Mouse (Mus musculus) forebrain, embryonic 16.5 days (tissue): ENCODE results near the gene Trub1. TPM values are rescaled to one million over a fixed set of nuclear protein-coding genes. Genes with fewer than 3 reads are reported as not detected.
A peak's percentile ranks its signal among the peaks of the same experiment; 100 is the strongest.

Source experiments
- ATAC-seq: fragments of 200-750 bp; cut with Nextera tagmentation; 2 replicates; pipeline ENCODE4 v1.8.0; 2017; ENCODE audit warnings: mild to moderate bottlenecking, moderate library complexity
- H3K27ac ChIP-seq: fragments of 300-500 bp; sonication (generic); 2 replicates; pipeline ENCODE4 v1.5.1; 2014; ENCODE audit warnings: low read length, control low read depth
- H3K27me3 ChIP-seq: fragments of 300-500 bp; sonication (generic); replicated peaks from 2 replicates; pipeline ENCODE4 v1.6.1; 2014; ENCODE audit warnings: low read length; ENCODE audit not compliant: control insufficient read depth, insufficient read depth
- H3K36me3 ChIP-seq: fragments of 300-500 bp; sonication (generic); 2 replicates; pipeline ENCODE4 v1.6.1; 2014; ENCODE audit not compliant: control insufficient read depth, insufficient read depth
- H3K4me1 ChIP-seq: fragments of 300-500 bp; sonication (generic); replicated peaks from 2 replicates; pipeline ENCODE4 v1.6.1; 2014; ENCODE audit warnings: low read length; ENCODE audit not compliant: control insufficient read depth, insufficient read depth
- H3K4me2 ChIP-seq: fragments of 300-500 bp; sonication (generic); 2 replicates; pipeline ENCODE4 v1.6.1; 2014; ENCODE audit warnings: mild to moderate bottlenecking, low read length, control low read depth
- H3K4me3 ChIP-seq: fragments of 300-500 bp; sonication (generic); replicated peaks from 2 replicates; pipeline ENCODE4 v1.5.1; 2014; ENCODE audit warnings: mild to moderate bottlenecking, low read length, control low read depth
- H3K9ac ChIP-seq: fragments of 300-500 bp; sonication (generic); replicated peaks from 2 replicates; pipeline ENCODE4 v1.6.1; 2014; ENCODE audit warnings: low read depth, low read length, control low read depth
- H3K9me3 ChIP-seq: fragments of 300-500 bp; sonication (generic); 2 replicates; pipeline ENCODE4 v1.6.1; 2016; ENCODE audit warnings: low read length; ENCODE audit not compliant: control insufficient read depth
- WGBS: fragments of 180-500 bp; shearing (Covaris S2); extraction: QIAGEN DNeasy Blood & Tissue Kit; methylation state at CpG from one replicate; pipeline ENCODE4 v1.1.7; 2014; 5-methylcytosine and 5-hydroxymethylcytosine counted together
- polyA plus RNA-seq: library from polyadenylated mRNA; unstranded; fragments of >200 nt; fragmentation: Nextera tagmentation; extraction: Ambion mirVana; gene quantifications from 2 replicates; pipeline ENCODE4 v1.2.1, GENCODE M21; 2015

The Trub1 gene
- polyA plus RNA-seq, 1 experiment from 2014 or later, result 17.3 TPM

GRCm38 (mm10) chr19:57521721-57522120, 69.0 kb downstream of the Trub1 start:
- Histone ChIP-seq H3K36me3 (no peaks in the 10 kb centered on the region), H3K9ac (no peak overlapping the region), H3K27ac (no peak overlapping the region), H3K27me3 (no peaks in the 10 kb centered on the region), H3K4me2 (no peak overlapping the region), H3K9me3 (no peaks in the 10 kb centered on the region), H3K4me1 (no peaks in the 10 kb centered on the region; the same call in 1 of the 2 replicates), H3K4me3 (no peak overlapping the region)
- 0 out of 2 replicates have a peak, but pooled peaks have one; percentile 31 for ATAC-seq

- no peaks in the 10 kb centered on the region; the same call in 1 of the 2 replicates for H3K4me1 ChIP-seq
- peak; percentile 59; the same call in 1 of the 2 replicates for ATAC-seq
- 40% methylated on average over 17 of the region's 17 CpGs for WGBS
- no peaks in the 10 kb centered on the region for H3K27me3 ChIP-seq
- no peak overlapping the region for H3K4me3 ChIP-seq
- no peak overlapping the region for H3K27ac ChIP-seq
- H3K9ac ChIP-seq, result no peak overlapping the region
- H3K36me3 ChIP-seq, result no peaks in the 10 kb centered on the region
- peak overlapping the region; percentile 15 for H3K4me2 ChIP-seq
- no peaks in the 10 kb centered on the region for H3K9me3 ChIP-seq
Observed at GRCm38 (mm10) chr19:57523363-57523762, 70.7 kb downstream of the Trub1 start.

- no peak for ATAC-seq
- no peaks in the 10 kb centered on the region for H3K27me3 ChIP-seq
- no peaks in the 10 kb centered on the region; the same call in 1 of the 2 replicates for H3K4me1 ChIP-seq
- WGBS, result 84% methylated on average over 2 of the region's 2 CpGs
- H3K36me3 ChIP-seq, result no peaks in the 10 kb centered on the region
- no peak overlapping the region for H3K4me2 ChIP-seq
- H3K9ac ChIP-seq, result no peak overlapping the region
- no peak overlapping the region for H3K27ac ChIP-seq
- H3K9me3 ChIP-seq, result no peaks in the 10 kb centered on the region
- no peak overlapping the region for H3K4me3 ChIP-seq
Observed at GRCm38 (mm10) chr19:57525693-57526092, 73.0 kb downstream of the Trub1 start.

- Histone ChIP-seq H3K4me3 (no peak overlapping the region), H3K9ac (no peak overlapping the region), H3K27ac (no peak overlapping the region), H3K27me3 (no peaks in the 10 kb centered on the region), H3K9me3 (peaks cover 2% of the 10 kb centered on the region; the same call in 1 of the 2 replicates), H3K36me3 (no peaks in the 10 kb centered on the region), H3K4me1 (no peaks in the 10 kb centered on the region), H3K4me2 (no peak overlapping the region)
- 84% methylated on average over 4 of the region's 4 CpGs for WGBS
- no peak for ATAC-seq
Observed at GRCm38 (mm10) chr19:57530212-57530611, 77.5 kb downstream of the Trub1 start.

GRCm38 (mm10) chr19:57534262-57534661, 81.5 kb downstream of the Trub1 start:
- WGBS, result 80% methylated on average over 7 of the region's 7 CpGs
- H3K9ac ChIP-seq, result no peak overlapping the region
- H3K4me3 ChIP-seq, result no peak overlapping the region
- H3K4me1 ChIP-seq, result no peaks in the 10 kb centered on the region; the same call in 1 of the 2 replicates
- ATAC-seq, result no peak
- H3K4me2 ChIP-seq, result no peak overlapping the region
- H3K9me3 ChIP-seq, result peaks cover 2% of the 10 kb centered on the region; the same call in 1 of the 2 replicates
- H3K27ac ChIP-seq, result no peak overlapping the region
- no peaks in the 10 kb centered on the region for H3K27me3 ChIP-seq
- no peaks in the 10 kb centered on the region for H3K36me3 ChIP-seq

- no peak overlapping the region for H3K4me2 ChIP-seq
- H3K9me3 ChIP-seq, result peaks cover 2% of the 10 kb centered on the region; the same call in 1 of the 2 replicates
- no peaks in the 10 kb centered on the region for H3K27me3 ChIP-seq
- no peaks in the 10 kb centered on the region; the same call in 1 of the 2 replicates for H3K4me1 ChIP-seq
- 10% methylated on average over 5 of the region's 5 CpGs for WGBS
- no peaks in the 10 kb centered on the region for H3K36me3 ChIP-seq
- no peak overlapping the region for H3K4me3 ChIP-seq
- 0 out of 2 replicates have a peak overlapping the region, but pooled peaks have one; percentile 46 for H3K27ac ChIP-seq
- H3K9ac ChIP-seq, result no peak overlapping the region
- ATAC-seq, result peak; percentile 38; the same call in 1 of the 2 replicates
Observed at GRCm38 (mm10) chr19:57536512-57536911, 83.8 kb downstream of the Trub1 start.

- no peaks in the 10 kb centered on the region for H3K36me3 ChIP-seq
- no peaks in the 10 kb centered on the region for H3K27me3 ChIP-seq
- no peak overlapping the region for H3K4me2 ChIP-seq
- WGBS, result 77% methylated on average over 7 of the region's 7 CpGs
- H3K4me3 ChIP-seq, result no peak overlapping the region
- ATAC-seq, result no peak
- no peak overlapping the region for H3K9ac ChIP-seq
- H3K27ac ChIP-seq, result no peak overlapping the region
- H3K4me1 ChIP-seq, result no peaks in the 10 kb centered on the region; the same call in 1 of the 2 replicates
- H3K9me3 ChIP-seq, result peaks cover 6% of the 10 kb centered on the region; the same call in 1 of the 2 replicates
Observed at GRCm38 (mm10) chr19:57537510-57538182, 84.9 kb downstream of the Trub1 start.

- no peak overlapping the region for H3K27ac ChIP-seq
- ATAC-seq, result no peak
- no peak overlapping the region for H3K4me2 ChIP-seq
- no peak overlapping the region for H3K4me3 ChIP-seq
- no peaks in the 10 kb centered on the region for H3K27me3 ChIP-seq
- peaks cover 4% of the 10 kb centered on the region; the same call in 1 of the 2 replicates for H3K9me3 ChIP-seq
- H3K36me3 ChIP-seq, result no peaks in the 10 kb centered on the region
- no peak overlapping the region for H3K9ac ChIP-seq
- H3K4me1 ChIP-seq, result peaks cover 15% of the 10 kb centered on the region
- WGBS, result 81% methylated on average over 11 of the region's 11 CpGs
Observed at GRCm38 (mm10) chr19:57540118-57540517, 87.4 kb downstream of the Trub1 start.
